Mouse (Mus musculus) ovary, adult 2 months (tissue): Measurements from ENCODE around the gene Sgk2. TPM values are rescaled to one million over a fixed set of nuclear protein-coding genes. Genes with fewer than 3 reads are reported as not detected.

Experiments
- polyA plus RNA-seq: library from polyadenylated mRNA; depleted of rRNA; stranded (reverse); fragments of >200 nt; gene quantifications from 2 replicates; pipeline ENCODE4 v1.2.3, GENCODE M21; 2012; rRNA removed

Gene Sgk2
- not detected in 2 replicates for polyA plus RNA-seq

DNA sequence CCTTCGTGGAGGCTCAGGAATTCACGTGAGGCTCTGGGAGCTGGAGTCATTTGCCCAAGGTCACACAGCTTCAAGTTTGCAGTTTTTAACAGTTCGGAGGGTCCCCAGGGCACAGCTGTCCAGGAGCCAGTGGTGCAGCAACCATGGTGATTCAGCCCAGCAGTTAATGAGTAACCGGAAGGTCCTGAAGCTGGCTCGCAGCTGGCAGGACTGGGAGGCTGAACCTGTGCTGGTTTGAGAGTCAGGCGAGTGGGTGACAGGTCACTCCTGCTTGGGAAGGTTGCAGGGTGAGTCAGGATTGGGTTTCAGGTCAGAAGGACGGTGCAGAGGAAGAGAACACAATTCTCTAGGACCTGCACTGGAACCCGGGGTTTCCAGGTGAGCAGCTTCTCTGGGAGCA lies at the start of gene Sgk2:
Gene Sgk2, plus strand, starts transcription at position 113 of the 400 bp plus-strand sequence.

DNA sequence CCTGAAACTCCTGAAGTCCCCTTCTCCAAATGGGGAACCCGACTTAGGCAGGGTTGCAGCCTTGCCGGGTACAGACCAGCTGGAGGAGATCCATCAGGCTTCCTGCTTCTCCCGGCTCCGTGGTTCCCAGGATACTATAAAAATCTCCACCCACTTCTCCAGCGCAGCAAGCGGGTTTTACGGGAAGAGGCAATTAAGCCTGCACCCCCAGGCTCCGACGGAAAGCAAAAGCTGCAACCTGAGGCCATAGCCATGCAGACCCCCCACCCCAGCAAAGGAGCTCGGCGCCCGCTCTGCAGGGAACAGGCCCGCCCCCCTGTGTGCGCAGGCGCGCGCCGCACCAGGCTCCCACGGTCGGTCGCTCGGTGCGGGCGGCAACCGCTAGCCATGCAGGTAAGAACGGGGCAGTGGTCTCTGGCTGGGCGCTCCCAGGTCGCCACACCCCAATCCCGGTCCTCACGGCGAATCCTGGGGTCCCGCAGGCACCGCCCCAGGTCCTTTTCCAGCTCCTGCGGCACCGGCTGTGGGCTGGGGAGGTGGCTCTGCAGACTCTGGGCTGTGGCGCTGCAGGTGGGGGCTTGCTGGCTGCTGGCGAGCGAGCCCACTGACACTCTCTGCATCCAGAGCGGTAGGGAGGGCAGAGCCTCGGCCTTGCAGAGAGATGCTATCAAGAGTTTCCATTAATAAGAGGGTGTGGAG lies 43.8 kb upstream of the Sgk2 start, which contains the start of gene L3mbtl1:
Gene L3mbtl1, plus strand, starts transcription at position 325 of the 699 bp plus-strand sequence.

DNA sequence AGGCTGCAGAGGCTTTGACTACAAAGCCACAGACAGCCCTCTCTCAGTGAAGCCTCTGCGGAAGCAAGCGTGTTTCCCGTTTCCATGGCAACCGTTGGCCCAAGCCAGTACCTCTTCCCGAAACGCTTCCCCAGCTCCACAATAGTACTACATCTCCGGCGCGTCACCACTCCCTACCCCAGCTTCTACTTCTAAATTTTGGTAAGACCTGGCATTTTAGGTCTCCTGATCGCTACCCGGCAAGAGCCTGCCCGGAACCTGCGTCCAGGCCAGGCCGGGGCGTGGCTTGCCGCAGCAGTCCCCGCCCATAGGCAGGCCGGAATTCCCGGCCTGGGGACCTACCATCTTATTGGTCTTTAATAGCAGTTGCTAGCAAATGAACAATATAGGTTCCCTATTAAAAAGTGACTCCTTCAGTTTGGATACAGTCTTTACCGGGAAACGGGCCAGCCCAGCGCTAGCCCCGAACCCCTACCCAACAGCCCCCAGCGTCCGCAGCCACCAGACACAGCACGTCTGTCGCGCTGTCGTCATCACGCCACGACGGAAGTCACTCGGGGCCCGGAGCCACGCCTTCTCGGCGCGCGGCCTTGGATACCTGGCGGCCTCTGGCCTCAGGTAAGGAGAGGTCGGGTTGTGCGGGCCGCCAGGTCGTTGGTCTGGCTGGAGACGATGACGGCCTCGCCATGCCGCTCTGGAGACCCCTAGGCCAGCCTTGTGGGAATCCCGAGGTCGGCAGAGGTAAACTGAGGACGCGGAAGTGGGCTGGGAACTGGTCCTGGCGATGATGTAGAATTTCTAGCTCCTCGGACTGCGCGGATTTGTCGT lies 30.0 kb downstream of the Sgk2 start, which contains the start of gene Ift52:
Gene Ift52, plus strand, starts transcription at position 439 of the 828 bp plus-strand sequence.

GRCm38 (mm10) chr2:163054335-163054840 lies 67.3 kb downstream of the Sgk2 start, which contains the start of gene Mybl2:
TSS of gene Mybl2 (plus strand) at chr2:163054687.

Other genes starting within 250 kb of the Sgk2 start
- 135 and 357 TPM in 2 replicates for gene Srsf6, start 55.8 kb upstream of the Sgk2 start, polyA plus RNA-seq
- 0.14 and 0.32 TPM in 2 replicates for gene L3mbtl1, start 43.9 kb upstream of the Sgk2 start, polyA plus RNA-seq
- 18.4 and 24.3 TPM in 2 replicates for gene Ift52, start 30.0 kb downstream of the Sgk2 start, polyA plus RNA-seq
- 10.7 and 15.4 TPM in 2 replicates for gene Mybl2, start 67.4 kb downstream of the Sgk2 start, polyA plus RNA-seq
- 0.24 TPM in 1 of 2 replicates, not detected in the other for gene Gtsf1l, start 100.5 kb downstream of the Sgk2 start, polyA plus RNA-seq
- gene Tox2, start 215.8 kb downstream of the Sgk2 start, polyA plus RNA-seq: 233 and 269 TPM in 2 replicates